7 mouse cellular contexts compared by ENCODE assay signal in genomic region chr11:53849588-53850320, GRCm38 (mm10). TPM values are rescaled to one million over a fixed set of nuclear protein-coding genes. Genes with fewer than 3 reads are reported as not detected.
A peak's percentile ranks its signal among the peaks of the same experiment; 100 is the strongest.
DNase-seq lines count a peak whose midpoint lies in the region; ATAC-seq and TF ChIP-seq lines count a peak whose summit lies in the region.

No protein-coding gene starts in this region.

- H3K36me3 ChIP-seq in midbrain, embryonic 13.5 days = no peaks in the 10 kb centered on the region
- peaks cover 3% of the 10 kb centered on the region for H3K36me3 ChIP-seq in small intestine, adult 2 months (ENCODE audit: control insufficient read depth, insufficient read depth, low read length)

- intact Hi-C loops in left cerebral cortex, postnatal 36 days (cut with DNase I) = loop anchor here (2.0 to 5.0 kb wide), 2 partner anchors 87 to 113 kb away; no protein-coding TSS in a partner anchor

- H3K27ac ChIP-seq in cortical plate, adult 2 months (ENCODE audit: insufficient read depth, low read length) = no peak overlapping the region
- H3K27ac ChIP-seq in midbrain, embryonic 13.5 days = no peak overlapping the region
- no peak overlapping the region for H3K27ac ChIP-seq in small intestine, adult 2 months (ENCODE audit: insufficient read depth, low read depth, low read length)

- peak; percentile 67 for TF ChIP-seq CTCF in cortical plate, adult 2 months (IDR thresholded peaks at IDR 0.05; ENCODE audit: extremely low read depth, insufficient read depth, low read length)
- peak; percentile 84 for TF ChIP-seq CTCF in small intestine, adult 2 months (IDR thresholded peaks at IDR 0.05; ENCODE audit: extremely low read depth, insufficient read length, insufficient replicate concordance, low read depth, low read length)

- peak; percentile 77 for ATAC-seq in midbrain, embryonic 13.5 days

- H3K4me2 ChIP-seq in midbrain, embryonic 13.5 days (replicated peaks) = peak overlapping the region; percentile 23; the same call in 1 of the 2 replicates

- no peaks in the 10 kb centered on the region for H3K9me3 ChIP-seq in midbrain, embryonic 13.5 days

- no peak overlapping the region for H3K9ac ChIP-seq in midbrain, embryonic 13.5 days (replicated peaks)

- no peaks in the 10 kb centered on the region for H3K27me3 ChIP-seq in midbrain, embryonic 13.5 days
- no peaks in the 10 kb centered on the region for H3K27me3 ChIP-seq in small intestine, adult 2 months (ENCODE audit: control insufficient read depth, insufficient read depth, low read length)

- peak; percentile 85 for DNase-seq in adrenal gland, adult 2 months
- DNase-seq in gastrocnemius, postnatal 10 days = peak; percentile 86
- DNase-seq in induced T-regulatory cell, adult 2 months (ENCODE audit: low read depth) = peak; percentile 83
- DNase-seq in left cerebral cortex, postnatal 36 days (ENCODE audit: low spot score in 2 of 2) = peak; percentile 65 to 66

- H3K4me3 ChIP-seq in cortical plate, adult 2 months (ENCODE audit: insufficient read depth, low read length) = no peak overlapping the region
- H3K4me3 ChIP-seq in midbrain, embryonic 13.5 days (replicated peaks) = no peak overlapping the region
- no peak overlapping the region for H3K4me3 ChIP-seq in small intestine, adult 2 months (ENCODE audit: low read depth, low read length)

- no peaks in the 10 kb centered on the region for H3K4me1 ChIP-seq in cortical plate, adult 2 months (ENCODE audit: control insufficient read depth, insufficient read depth, low read length)
- H3K4me1 ChIP-seq in midbrain, embryonic 13.5 days (replicated peaks) = no peaks in the 10 kb centered on the region; the same call in 1 of the 2 replicates
- peaks cover 34% of the 10 kb centered on the region for H3K4me1 ChIP-seq in small intestine, adult 2 months (ENCODE audit: control insufficient read depth, insufficient read depth, insufficient read length, low read length)

- no peak for TF ChIP-seq POLR2A in cortical plate, adult 2 months (IDR thresholded peaks at IDR 0.05; ENCODE audit: extremely low read depth, insufficient read depth, low read length)
- no peak for TF ChIP-seq POLR2A in small intestine, adult 2 months (IDR thresholded peaks at IDR 0.05; ENCODE audit: low read depth, low read length)

- 33% methylated on average over 9 of the region's 9 CpGs for WGBS in midbrain, embryonic 13.5 days
- WGBS in small intestine, adult 2 months = 41% methylated on average over 9 of the region's 9 CpGs

RNA-seq across cellular contexts. Expression of gene Gm12216, which starts 9.3 kb away (rescaled TPM):
- total RNA-seq in adrenal gland, adult 2 months (2021) = 10 to 100 TPM in 1 of 2 experiments, 1 to 10 TPM in 1; 8.4 to 10.8 TPM
- 8.4 and 9.6 TPM in 2 replicates for polyA plus RNA-seq in adrenal gland, adult 2 months (2012; rRNA removed)
- 3.7 and 5.5 TPM in 2 replicates for polyA plus RNA-seq in cortical plate, adult 2 months (2012; rRNA removed)
- total RNA-seq in gastrocnemius, postnatal 10 days (2021) = 1 to 10 TPM; 3.5 to 4.0 TPM
- total RNA-seq in left cerebral cortex, postnatal 36 days (2021) = 1 to 10 TPM; 4.0 to 4.5 TPM
- polyA plus RNA-seq in midbrain, embryonic 13.5 days (2015; fragmentation: Nextera tagmentation; extraction: Ambion mirVana) = 0.40 TPM in 1 of 2 replicates, not detected in the other
- 5.8 and 12.4 TPM in 2 replicates for polyA plus RNA-seq in small intestine, adult 2 months (2012; rRNA removed)

RNA-seq across cellular contexts. Expression of gene Slc22a5, which starts 41.7 kb away (rescaled TPM):
- 10 to 100 TPM; 38.8 to 41.9 TPM for total RNA-seq in adrenal gland, adult 2 months (2021)
- 39.3 TPM in 2 replicates for polyA plus RNA-seq in adrenal gland, adult 2 months (2012; rRNA removed)
- 15.0 and 15.1 TPM in 2 replicates for polyA plus RNA-seq in cortical plate, adult 2 months (2012; rRNA removed)
- 10 to 100 TPM in 1 of 2 experiments, 1 to 10 TPM in 1; 7.4 to 10.7 TPM for total RNA-seq in gastrocnemius, postnatal 10 days (2021)
- 10 to 100 TPM in 1 of 2 experiments, 1 to 10 TPM in 1; 7.8 to 13.1 TPM for total RNA-seq in left cerebral cortex, postnatal 36 days (2021)
- polyA plus RNA-seq in midbrain, embryonic 13.5 days (2015; fragmentation: Nextera tagmentation; extraction: Ambion mirVana) = 8.0 and 8.1 TPM in 2 replicates
- polyA plus RNA-seq in small intestine, adult 2 months (2012; rRNA removed) = 22.1 and 44.2 TPM in 2 replicates
